Mouse (Mus musculus) lung, adult 10 weeks (tissue): ENCODE measurements around the gene Gpld1. TPM values are rescaled to one million over a fixed set of nuclear protein-coding genes. Genes with fewer than 3 reads are reported as not detected.

Source experiments
- polyA plus RNA-seq: library from polyadenylated mRNA; stranded (reverse); fragments of 350-450 nt; fragmentation: Illumina TruSeq; extraction: RNeasy Lipid Tissue Mini Kit (QIAGEN cat#74804); gene quantifications from one replicate; pipeline ENCODE4 v1.2.3, GENCODE M21; 2014; ENCODE audit warnings: low read depth, low replicate concordance; ENCODE audit not compliant: insufficient read depth

Gpld1 gene
- 1.7 TPM for polyA plus RNA-seq

GRCm38 (mm10) chr13:24942512-24943282 lies at the start of gene Gpld1:
Gene Gpld1 (plus strand): TSS chr13:24943152.

GRCm38 (mm10) chr13:24937108-24937838 lies 5.7 kb upstream of the Gpld1 start, which contains the start of gene Aldh5a1:
Gene Aldh5a1 (minus strand): TSS chr13:24937661.

DNA sequence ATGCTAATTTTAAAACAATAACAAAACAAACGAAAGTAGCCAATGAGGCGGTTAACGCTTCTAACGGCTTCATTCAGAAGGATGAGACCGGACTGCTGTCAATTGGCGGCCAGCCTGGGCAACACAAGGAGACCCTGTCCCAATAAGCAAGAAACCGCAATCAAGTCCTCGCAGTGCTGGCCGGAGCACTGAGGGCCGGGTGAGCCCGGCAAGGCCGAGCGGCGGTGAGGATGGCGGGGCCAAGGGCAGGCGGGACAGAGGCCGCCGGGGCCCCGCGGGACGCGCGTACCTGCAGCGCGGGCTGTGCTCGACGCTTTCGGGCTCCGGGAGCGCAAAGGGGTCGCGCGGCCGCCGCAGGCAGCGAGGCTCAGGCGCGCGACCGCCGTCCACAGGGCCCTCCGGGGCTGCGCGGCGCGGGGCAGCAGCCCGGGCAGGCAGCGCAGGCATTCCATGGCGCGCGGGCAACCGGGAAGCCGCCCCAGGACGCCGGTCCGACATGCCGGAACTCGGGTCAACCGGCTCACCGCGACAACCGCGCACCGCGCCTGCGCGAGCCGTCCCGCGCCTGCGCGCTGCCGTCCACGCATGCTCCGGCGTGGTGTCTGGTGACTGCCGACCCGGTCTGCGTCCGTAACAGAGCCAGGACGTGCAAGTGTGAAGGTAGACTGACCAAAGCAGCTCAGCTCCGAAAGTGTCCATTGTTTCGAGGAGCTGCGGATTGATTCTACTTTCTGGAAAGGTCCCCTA lies 77.0 kb downstream of the Gpld1 start, which contains the start of gene Mrs2:
Gene Mrs2, minus strand, starts transcription at position 587 of the 747 bp plus-strand sequence.

Other genes starting within 250 kb of the Gpld1 start
- gene Armh2, start 201.9 kb upstream of the Gpld1 start, polyA plus RNA-seq: not detected
- 18.6 TPM for gene Gmnn, start 181.2 kb upstream of the Gpld1 start, polyA plus RNA-seq
- gene BC005537, start 141.5 kb upstream of the Gpld1 start, polyA plus RNA-seq: 70.4 TPM
- gene Acot13, start 111.6 kb upstream of the Gpld1 start, polyA plus RNA-seq: 97.3 TPM
- gene Tdp2, start 111.5 kb upstream of the Gpld1 start, polyA plus RNA-seq: 12.3 TPM
- gene D130043K22Rik, start 98.0 kb upstream of the Gpld1 start, polyA plus RNA-seq: 0.21 TPM
- gene Aldh5a1, start 5.5 kb upstream of the Gpld1 start, polyA plus RNA-seq: 2.2 TPM
- 7.7 TPM for gene Mrs2, start 77.2 kb downstream of the Gpld1 start, polyA plus RNA-seq
- 2.3 TPM for gene Dcdc2a, start 112.9 kb downstream of the Gpld1 start, polyA plus RNA-seq